In genomic region chr10:24886008-24886407, GRCm38 (mm10) we compare ENCODE assay signal across 8 mouse cellular contexts. TPM values are rescaled to one million over a fixed set of nuclear protein-coding genes. Genes with fewer than 3 reads are reported as not detected.
DNase-seq lines count a peak whose midpoint lies in the region; ATAC-seq and TF ChIP-seq lines count a peak whose summit lies in the region.
"Had no signal": no experiment of that assay in that cellular context is flagged by ENCODE, and none has a peak within 500 bp of the region (broad histone marks: within the 10 kb centered on the region; RNA-seq: fewer than 3 reads in every experiment).

No protein-coding gene starts in this region.

- no peak for TF ChIP-seq EP300 in ES-Bruce4 (IDR thresholded peaks at IDR 0.05; ENCODE audit: insufficient read depth, low read depth, low read length)

- peak; percentile 8 for DNase-seq in left cerebral cortex, postnatal 4 days
- no peak for DNase-seq in left cerebral cortex, adult 18-20 months (ENCODE audit: low spot score in 2 of 2)
- peak; percentile 12 for DNase-seq in adrenal gland, postnatal 25 days
- no peak for DNase-seq in urinary bladder, postnatal 10 days (ENCODE audit: low spot score)
- DNase-seq in cerebellum, adult 2 months = no peak

- intact Hi-C loops in left cerebral cortex, postnatal 4 days (cut with DNase I) = no loop called here

- no peak overlapping the region for H3K4me2 ChIP-seq in liver, embryonic 16.5 days (ENCODE audit: low read depth, low read length)

- no peak overlapping the region for H3K27ac ChIP-seq in ES-Bruce4 (ENCODE audit: insufficient read depth, low read length)
- H3K27ac ChIP-seq in liver, embryonic 16.5 days (ENCODE audit: low read length) = no peak overlapping the region
- no peak overlapping the region for H3K27ac ChIP-seq in cerebellum, adult 2 months (ENCODE audit: insufficient read depth, low read length)
- H3K27ac ChIP-seq: macrophage had no signal

- TF ChIP-seq CTCF in ES-Bruce4 (IDR thresholded peaks at IDR 0.05; ENCODE audit: low read depth, low read length) = peak; percentile 68
- no peak for TF ChIP-seq CTCF in cerebellum, adult 2 months (IDR thresholded peaks at IDR 0.05; ENCODE audit: borderline replicate concordance, insufficient read depth, low read depth, low read length)

- H3K4me1 ChIP-seq in ES-Bruce4 (ENCODE audit: control insufficient read depth, insufficient read depth, low read length) = no peaks in the 10 kb centered on the region
- no peaks in the 10 kb centered on the region for H3K4me1 ChIP-seq in liver, embryonic 16.5 days (ENCODE audit: control insufficient read depth, low read depth, low read length)
- H3K4me1 ChIP-seq in cerebellum, adult 2 months (ENCODE audit: control insufficient read depth, insufficient read depth, low read length) = peaks cover 3% of the 10 kb centered on the region

- no peaks in the 10 kb centered on the region for H3K9me3 ChIP-seq in ES-Bruce4 (replicated peaks; ENCODE audit: control insufficient read depth, insufficient read depth, low read length, poor library complexity, severe bottlenecking)
- H3K9me3 ChIP-seq in liver, embryonic 16.5 days (replicated peaks; ENCODE audit: control insufficient read depth, low read length) = no peaks in the 10 kb centered on the region

- no peak for TF ChIP-seq POLR2A in ES-Bruce4 (IDR thresholded peaks at IDR 0.05; ENCODE audit: insufficient read depth, low read length)
- no peak for TF ChIP-seq POLR2A in cerebellum, adult 2 months (IDR thresholded peaks at IDR 0.05; ENCODE audit: borderline replicate concordance, insufficient read depth, low read length)

- H3K4me3 ChIP-seq in ES-Bruce4 (ENCODE audit: low read depth, low read length) = no peak overlapping the region
- H3K4me3 ChIP-seq in liver, embryonic 16.5 days (ENCODE audit: low read depth, low read length) = no peak overlapping the region
- H3K4me3 ChIP-seq in cerebellum, adult 2 months (replicated peaks; ENCODE audit: insufficient read depth, low read depth, low read length) = no peak overlapping the region

- 77% methylated on average over 9 of the region's 9 CpGs for WGBS in liver, embryonic 16.5 days (ENCODE audit: insufficient replicate concordance)
- 82% methylated on average over 9 of the region's 9 CpGs for WGBS in cerebellum, adult 2 months

- ATAC-seq in liver, embryonic 16.5 days (ENCODE audit: low read depth) = 0 out of 2 replicates have a peak, but pooled peaks have one; percentile 13

- H3K9ac ChIP-seq in ES-Bruce4 (ENCODE audit: low read depth, poor library complexity, severe bottlenecking) = no peak overlapping the region
- H3K9ac ChIP-seq in liver, embryonic 16.5 days (ENCODE audit: low read depth, low read length) = no peak overlapping the region

- H3K36me3 ChIP-seq in ES-Bruce4 (ENCODE audit: control insufficient read depth, insufficient read depth, low read length, poor library complexity, severe bottlenecking) = peaks cover 27% of the 10 kb centered on the region
- H3K36me3 ChIP-seq in liver, embryonic 16.5 days (ENCODE audit: control insufficient read depth, insufficient read depth) = peaks cover 20% of the 10 kb centered on the region

- H3K27me3 ChIP-seq in ES-Bruce4 (ENCODE audit: control insufficient read depth, insufficient read depth, low read length, poor library complexity, severe bottlenecking) = no peaks in the 10 kb centered on the region
- no peaks in the 10 kb centered on the region for H3K27me3 ChIP-seq in liver, embryonic 16.5 days (ENCODE audit: control insufficient read depth, insufficient read depth, low read depth, low read length)
- no peaks in the 10 kb centered on the region for H3K27me3 ChIP-seq in cerebellum, adult 2 months (ENCODE audit: control insufficient read depth, insufficient read depth, low read length)

RNA-seq across cellular contexts. Expression of gene Med23, which starts 16.2 kb away (rescaled TPM):
- total RNA-seq in left cerebral cortex, postnatal 4 days (2021) = 10 to 100 TPM; 36.6 to 43.1 TPM
- total RNA-seq in left cerebral cortex, adult 18-20 months (2021) = 10 to 100 TPM; 32.4 to 35.1 TPM
- 38.6 and 43.2 TPM in 2 replicates for polyA plus RNA-seq in ES-Bruce4 (2011; ENCODE audit: insufficient read depth, insufficient read length, low read depth, missing spikeins)
- 28.1 and 34.1 TPM in 2 replicates for total RNA-seq in adrenal gland, postnatal 25 days (2021)
- 6.0 and 6.3 TPM in 2 replicates for polyA plus RNA-seq in liver, embryonic 16.5 days (2015; fragmentation: Nextera tagmentation; extraction: Ambion mirVana)
- polyA plus RNA-seq in cerebellum, adult 2 months (2012; rRNA removed) = 32.1 and 34.1 TPM in 2 replicates

RNA-seq across cellular contexts. Expression of gene Arg1, which starts 41.3 kb away (rescaled TPM):
- not detected for total RNA-seq in left cerebral cortex, postnatal 4 days (2021)
- total RNA-seq in left cerebral cortex, adult 18-20 months (2021) = under 1 TPM; 0.23 to 0.33 TPM
- not detected in 2 replicates for polyA plus RNA-seq in ES-Bruce4 (2011; ENCODE audit: insufficient read depth, insufficient read length, low read depth, missing spikeins)
- total RNA-seq in adrenal gland, postnatal 25 days (2021) = 9.6 TPM in 1 of 2 replicates, not detected in the other
- 100 and 122 TPM in 2 replicates for polyA plus RNA-seq in liver, embryonic 16.5 days (2015; fragmentation: Nextera tagmentation; extraction: Ambion mirVana)
- polyA plus RNA-seq in cerebellum, adult 2 months (2012; rRNA removed) = 0.82 and 1.00 TPM in 2 replicates
- polyA plus RNA-seq: macrophage had no signal

RNA-seq across cellular contexts. Expression of gene Enpp3, which starts 43.4 kb away (rescaled TPM):
- total RNA-seq in left cerebral cortex, postnatal 4 days (2021) = 1 to 10 TPM in 1 of 2 experiments, under 1 TPM in 1; 0.97 to 1.8 TPM
- total RNA-seq in left cerebral cortex, adult 18-20 months (2021) = under 1 TPM; 0.35 TPM
- polyA plus RNA-seq in ES-Bruce4 (2011; ENCODE audit: insufficient read depth, insufficient read length, low read depth, missing spikeins) = 74.7 and 74.9 TPM in 2 replicates
- total RNA-seq in adrenal gland, postnatal 25 days (2021) = 3.1 and 3.4 TPM in 2 replicates
- 5.2 and 7.7 TPM in 2 replicates for polyA plus RNA-seq in liver, embryonic 16.5 days (2015; fragmentation: Nextera tagmentation; extraction: Ambion mirVana)
- polyA plus RNA-seq in cerebellum, adult 2 months (2012; rRNA removed) = 0.59 and 1.4 TPM in 2 replicates
- polyA plus RNA-seq: macrophage had no signal

Comparison
In these comparisons a context has a peak if more than half of its experiments do, and no peak if none do; other contexts are left out.
1. DNase-seq: peak in left cerebral cortex, postnatal 4 days (single experiment) and adrenal gland, postnatal 25 days (single experiment); none in left cerebral cortex, adult 18-20 months (0 of 2), urinary bladder, postnatal 10 days (single experiment) and cerebellum, adult 2 months (0 of 2).